Mouse (Mus musculus) thymus, postnatal 14 days (tissue): Measurements from ENCODE around the gene Rheb.
"Not testable (repeated sequence)": the region's sequence is repeated elsewhere in the genome, so short reads cannot be mapped to it uniquely, and the experiment has no call there.

Source experiments
- DNase-seq: peaks from one replicate; pipeline ENCODE4 v3.0.0; 2021

Rheb gene

DNA sequence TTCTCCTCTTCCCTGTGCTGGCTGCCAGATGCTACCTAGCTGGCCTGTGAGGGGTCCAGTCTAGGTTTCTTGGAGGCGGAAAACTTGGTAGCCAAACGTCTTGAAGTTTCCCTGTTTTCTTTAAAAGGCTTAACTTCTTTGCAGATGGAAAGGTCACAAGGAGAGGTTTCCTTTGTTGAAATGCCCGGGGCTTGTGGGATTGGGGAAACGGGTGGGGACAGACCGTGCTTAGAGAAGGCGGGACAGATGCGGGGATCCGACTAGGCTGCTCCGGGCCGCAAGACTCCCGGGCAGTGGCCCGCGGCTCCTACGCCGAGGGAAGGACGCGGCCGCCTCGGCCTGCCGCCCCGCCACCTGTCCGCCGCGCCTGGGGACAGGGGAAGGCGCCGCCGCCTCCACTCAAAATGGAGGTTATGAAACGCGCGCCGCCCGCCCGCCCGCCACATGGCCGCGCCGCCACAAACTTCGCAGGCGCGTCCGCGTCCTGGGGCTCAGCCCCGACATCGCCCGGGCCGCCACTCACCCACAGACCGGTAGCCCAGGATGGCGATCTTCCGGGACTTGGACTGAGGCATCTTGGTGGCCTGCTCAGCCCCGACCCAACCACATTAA, 656 bp downstream of the Rheb start:
- no peak for DNase-seq

DNA sequence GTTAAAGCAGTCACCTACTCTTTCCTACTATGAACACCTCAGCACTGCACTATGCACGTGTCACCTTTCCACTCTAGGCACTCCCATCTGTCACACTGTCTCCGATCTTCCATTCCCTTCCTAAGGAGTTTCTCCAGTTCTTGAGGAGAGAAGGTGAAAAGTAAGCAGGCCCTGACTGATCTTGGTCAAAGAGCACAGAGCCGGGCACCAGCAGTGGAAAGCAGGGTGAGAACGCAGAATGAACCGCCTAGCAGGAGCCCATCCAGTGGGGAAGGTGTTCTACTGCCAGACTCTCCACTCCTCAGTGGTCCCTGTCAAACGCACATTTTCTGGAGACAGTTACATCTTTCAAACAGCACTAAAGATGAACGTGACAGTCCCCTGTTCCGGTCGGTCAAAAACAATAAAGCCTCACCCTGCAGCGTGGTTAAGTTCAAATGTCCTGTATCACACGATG, 1.4 kb downstream of the Rheb start:
- no peak for DNase-seq

DNA sequence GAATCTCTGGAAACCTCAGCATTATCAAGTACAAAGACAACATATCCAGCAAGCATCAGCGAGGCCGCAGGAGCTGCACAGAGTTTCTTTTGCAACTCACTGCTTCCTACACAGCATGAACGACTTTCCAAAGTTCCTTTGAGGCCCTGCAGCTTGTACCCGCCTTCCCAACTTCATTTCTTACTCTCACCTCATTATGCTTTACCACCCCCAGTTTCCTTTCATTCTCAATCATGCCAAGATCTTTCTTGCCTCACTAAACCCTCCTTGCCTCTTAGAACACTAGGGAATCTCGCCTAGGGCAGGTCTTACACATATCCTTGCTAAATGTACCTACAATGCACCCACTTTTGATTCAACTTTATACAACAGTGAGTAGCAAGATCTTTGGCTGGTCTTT, 7.9 kb downstream of the Rheb start:
- no peak for DNase-seq

DNA sequence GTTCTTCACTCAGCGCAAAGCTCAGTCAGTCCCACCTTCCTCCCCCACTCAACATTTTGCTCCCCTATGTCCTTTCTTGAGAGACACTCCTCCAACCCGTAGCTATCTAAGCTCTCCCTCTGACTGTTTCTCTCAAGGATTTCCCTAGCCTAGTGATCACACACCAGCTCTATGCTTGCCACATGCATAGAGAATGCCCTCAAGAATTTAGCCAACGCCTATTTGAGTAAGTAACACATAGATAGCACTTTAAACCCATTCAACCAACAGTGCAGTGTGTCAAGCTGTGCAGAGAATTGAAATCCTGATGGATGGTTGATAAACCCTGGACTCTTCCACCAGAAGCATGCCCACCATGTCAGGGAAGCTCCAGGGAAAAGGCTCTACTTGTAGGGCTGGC, 10.5 kb downstream of the Rheb start:
- DNase-seq = no peak

DNA sequence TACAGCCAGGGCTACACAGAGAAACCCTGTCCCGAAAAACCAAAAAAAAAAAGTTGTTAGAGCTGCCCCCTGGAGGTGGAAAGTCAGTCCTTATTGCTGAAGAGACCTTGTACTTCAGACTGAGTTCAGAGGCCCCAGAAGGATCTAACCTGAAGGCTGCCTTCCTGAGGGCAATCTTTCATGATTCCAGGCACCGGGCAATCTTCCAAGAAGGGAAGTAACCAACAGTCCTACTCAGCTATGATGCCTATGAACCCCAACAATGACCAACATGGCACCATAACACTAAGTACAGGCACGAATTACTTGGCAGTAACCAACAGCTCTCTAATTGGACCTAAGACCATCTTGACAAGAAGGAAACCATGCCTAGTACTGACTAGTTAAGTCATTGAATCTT, 14.0 kb downstream of the Rheb start:
- no peak for DNase-seq

DNA sequence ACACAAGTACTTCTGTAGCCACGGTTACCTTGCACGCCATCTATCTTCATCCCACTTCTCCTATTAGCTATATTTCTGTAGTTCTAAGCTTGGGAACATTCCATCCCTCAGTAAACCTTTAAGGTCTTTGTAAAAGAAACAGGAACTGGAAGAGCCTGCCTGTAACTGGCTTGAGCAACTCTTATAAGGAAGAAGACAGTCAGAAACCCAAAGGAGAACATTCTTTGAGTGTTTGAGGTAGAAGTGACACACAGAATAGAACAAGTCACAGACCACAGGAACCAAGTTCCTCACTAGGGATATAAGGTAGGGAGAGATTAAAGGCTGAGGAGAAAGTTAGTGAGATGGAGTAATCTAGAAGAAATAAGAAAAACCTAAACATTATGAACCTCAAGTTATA, 15.3 kb downstream of the Rheb start:
- DNase-seq = no peak

DNA sequence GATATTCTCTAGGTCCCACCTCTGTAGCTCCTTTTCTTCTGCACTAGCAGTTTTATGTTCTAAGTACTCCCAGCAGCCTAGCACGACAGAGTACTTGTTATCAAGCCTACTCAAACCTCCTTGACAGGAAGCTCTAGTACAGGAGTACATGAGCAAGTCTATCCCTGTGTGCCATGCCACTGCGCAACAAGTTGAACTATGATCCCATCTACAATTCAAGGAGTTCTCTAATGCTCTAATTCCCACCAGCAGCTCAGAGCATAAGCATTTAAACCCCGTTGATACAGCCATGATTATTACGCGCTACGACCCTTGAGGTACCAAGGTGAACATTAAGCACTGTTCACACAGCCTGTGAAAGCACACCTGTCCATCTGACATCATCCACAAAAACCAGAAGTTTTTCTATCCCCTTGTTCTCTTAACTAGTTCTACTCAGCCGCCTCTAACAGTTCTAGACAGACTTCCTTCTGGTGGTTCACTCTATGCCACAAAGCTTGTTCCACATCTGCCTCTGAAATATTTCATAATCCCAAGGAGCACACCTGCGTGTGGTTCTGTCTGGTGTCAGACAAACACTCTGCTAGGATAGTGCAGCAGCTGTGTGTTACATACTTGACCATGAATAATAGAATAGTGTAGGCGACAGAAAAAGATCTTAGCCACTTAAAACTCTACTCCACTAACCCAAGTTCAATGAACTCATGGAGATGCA, 16.2 kb downstream of the Rheb start:
- DNase-seq = peak; percentile 24

DNA sequence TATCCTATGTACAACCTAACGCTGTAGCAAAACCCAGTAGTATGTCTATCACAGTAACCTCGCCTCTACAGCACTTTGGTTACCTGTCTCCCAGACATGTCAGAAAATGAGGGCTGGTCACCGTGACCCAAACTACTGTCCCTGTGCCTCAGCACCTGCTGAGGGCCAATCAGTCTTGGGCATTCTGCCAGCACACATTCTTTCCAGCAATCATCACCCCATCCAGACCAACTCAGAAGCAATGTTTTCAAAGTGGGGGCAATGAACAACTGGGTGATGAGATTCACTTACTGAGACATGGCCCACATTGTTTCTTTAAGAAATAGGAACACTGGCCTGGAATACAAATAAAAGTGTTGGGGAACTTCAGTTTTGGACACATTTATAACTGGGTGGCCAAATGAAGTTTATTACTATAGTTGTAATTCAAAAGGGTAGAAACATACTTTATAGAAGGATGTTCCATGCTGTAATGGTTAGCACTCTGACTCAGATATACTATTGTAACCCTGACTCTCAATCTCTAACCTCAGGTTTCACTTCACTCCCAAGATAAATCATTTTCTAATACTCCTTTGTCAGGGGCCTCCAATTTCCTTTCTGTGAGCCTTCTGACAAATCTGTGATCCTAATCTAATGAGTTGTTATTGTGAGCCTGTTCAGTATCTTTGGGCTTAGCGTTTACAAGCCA, 16.9 kb downstream of the Rheb start:
- DNase-seq = no peak

DNA sequence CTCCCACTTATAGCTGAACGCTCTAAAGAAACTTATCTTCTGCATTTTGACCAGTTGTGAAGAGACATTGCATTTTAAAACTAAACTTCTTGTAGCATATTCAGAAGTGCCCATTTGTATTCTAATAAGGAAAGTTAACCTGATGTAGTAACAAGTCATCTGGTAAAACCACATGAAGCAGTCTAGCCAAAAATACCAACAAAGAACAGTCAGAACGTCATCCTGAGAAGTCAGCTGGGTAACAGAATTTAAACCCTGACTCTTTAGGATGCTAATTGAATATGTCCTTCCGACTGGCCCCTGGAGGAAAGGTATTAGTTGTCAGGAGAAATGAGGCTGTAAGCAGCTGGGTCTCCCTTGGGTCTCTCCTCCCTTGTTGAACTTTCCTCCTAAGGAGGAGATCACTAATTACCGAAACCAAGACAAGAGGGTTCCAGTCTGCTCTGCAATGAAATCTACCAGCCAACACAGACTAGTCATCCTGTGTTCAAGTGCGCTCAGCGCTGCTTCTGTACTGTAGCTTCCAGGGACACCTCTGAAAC, 18.5 kb downstream of the Rheb start:
- no peak for DNase-seq

DNA sequence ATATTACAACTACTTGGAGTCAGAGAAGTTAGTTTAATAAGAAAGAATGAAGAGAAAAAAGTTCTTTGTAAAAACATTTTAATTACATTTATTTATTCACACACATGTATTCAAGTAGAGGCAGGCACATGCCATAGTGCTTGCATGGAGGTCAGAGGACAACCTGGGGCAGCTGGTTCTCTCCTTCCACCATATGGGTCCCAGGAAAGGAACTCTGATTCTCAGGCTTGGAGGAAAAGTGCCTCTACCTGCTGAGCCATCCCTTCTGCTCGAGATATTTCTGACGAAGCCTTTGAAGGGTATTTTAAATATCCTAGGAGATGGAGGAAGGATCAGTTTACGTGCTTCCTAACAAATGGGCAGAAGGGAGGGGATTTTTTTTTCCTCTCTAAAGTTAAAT, 19.6 kb downstream of the Rheb start:
- no peak for DNase-seq

DNA sequence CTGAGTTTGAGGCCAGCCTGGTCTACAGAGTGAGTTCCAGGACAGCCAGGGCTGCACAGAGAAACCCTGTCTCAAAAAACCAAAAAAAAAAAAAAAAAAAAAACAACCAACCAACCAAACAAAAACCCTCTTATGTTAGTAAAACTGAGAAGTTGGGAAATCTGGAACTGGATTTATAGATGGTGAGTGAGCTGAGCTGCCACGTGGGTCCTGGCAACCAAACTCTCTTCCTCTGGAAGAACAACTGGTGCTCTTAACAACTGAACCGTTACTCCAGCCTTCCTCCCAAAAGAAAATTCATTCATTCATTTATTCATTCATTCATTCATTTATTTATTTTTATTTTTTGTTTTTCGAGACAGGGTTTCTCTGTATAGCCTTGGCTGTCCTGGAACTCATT, 20.2 kb downstream of the Rheb start:
- DNase-seq = not testable (repeated sequence)

DNA sequence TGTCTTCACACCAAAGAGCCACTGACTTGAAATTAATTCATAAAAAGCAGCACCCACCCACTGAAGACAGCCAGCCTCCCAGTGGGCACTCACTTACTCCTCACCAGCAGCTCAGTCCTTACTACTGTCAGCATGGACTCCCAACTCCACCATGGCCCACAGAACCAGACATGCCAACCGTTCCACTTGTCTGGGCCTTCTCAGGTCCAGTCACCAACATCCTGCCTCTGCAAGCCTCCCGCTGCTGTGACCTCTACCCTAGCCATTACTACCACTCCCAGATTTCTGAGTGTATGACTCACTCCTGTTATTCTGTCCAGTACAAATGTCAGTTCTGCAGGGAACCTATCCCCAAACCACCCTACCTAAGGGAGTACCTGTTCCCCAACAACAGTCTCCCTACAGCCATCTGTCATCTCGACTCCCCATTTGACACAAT, 21.0 kb downstream of the Rheb start:
- no peak for DNase-seq

DNA sequence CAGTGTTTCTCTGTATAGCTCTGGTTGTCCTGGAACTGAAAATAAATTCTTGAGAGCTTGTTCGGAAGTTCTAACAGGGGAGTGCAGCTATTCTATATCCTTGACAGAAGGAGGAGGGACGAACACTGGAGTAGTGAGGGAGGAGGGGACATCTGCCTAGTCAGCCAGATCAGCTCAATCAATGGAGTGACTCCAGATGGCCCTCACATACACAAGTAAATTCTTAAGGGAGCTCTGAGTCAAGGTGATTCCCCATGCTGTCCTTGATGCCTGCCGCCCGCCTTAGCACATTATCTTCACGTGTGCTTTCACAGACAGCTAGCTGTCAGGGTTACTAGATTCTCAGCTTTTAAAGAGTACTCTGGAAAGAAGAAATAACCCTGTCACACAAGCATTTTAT, 21.8 kb downstream of the Rheb start:
- no peak for DNase-seq

DNA sequence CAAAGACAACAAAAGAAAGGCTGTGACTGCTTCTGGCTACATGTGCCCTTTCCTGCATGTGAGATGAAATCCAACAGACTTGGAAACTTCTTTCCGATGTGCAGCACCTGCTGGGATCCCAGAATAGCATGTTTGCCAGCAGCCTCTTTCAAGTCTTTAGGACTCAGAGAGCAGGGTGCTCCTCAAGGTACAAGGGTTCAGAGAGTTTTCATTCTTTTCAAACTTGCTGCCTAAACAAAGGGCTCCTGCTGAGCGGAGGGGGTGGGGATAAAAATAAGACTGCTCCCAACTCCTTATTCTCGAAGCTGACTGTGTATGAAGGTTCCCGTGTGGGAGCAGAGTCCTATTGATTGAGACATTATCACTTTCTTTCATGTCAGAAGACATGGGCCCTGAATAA, 25.2 kb downstream of the Rheb start:
- DNase-seq = no peak

DNA sequence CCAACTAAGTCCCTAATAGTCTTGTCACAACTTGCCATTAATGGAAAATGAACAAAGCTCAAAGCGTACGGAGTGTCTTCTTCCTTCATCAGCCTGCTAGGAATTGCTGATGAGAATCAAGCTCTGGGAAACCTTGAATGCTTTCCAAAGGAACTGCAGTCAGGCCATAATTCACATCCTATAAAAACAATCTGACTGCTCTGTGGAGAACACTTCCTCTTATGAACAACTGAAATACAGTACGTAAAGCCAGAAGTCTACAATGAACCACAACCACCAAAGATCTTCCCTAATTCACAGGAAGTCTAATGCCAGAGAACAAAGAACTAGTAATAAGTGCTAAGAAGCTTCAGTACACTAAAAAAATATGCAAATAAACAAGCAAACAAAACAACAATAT, 28.5 kb downstream of the Rheb start:
- DNase-seq = no peak

DNA sequence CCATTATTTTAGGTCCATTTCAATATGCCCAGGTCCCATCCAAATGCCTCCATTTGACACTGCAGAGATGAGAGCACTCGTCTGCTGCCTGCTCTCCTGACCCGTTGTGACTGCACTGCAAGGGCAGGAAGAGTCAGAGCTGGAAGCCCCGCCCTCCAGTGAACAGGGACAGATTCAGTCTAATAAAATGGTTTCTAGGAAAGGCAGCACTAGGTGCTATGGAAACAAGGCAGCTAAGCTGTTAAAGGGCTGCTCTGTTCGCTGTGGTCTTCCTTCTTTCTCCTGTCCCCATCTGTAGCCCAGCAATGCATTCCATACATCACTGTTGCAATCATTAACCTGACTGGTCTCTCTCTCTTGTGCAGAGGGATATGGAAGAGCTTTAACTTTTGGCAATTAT, 29.4 kb downstream of the Rheb start:
- no peak for DNase-seq

DNA sequence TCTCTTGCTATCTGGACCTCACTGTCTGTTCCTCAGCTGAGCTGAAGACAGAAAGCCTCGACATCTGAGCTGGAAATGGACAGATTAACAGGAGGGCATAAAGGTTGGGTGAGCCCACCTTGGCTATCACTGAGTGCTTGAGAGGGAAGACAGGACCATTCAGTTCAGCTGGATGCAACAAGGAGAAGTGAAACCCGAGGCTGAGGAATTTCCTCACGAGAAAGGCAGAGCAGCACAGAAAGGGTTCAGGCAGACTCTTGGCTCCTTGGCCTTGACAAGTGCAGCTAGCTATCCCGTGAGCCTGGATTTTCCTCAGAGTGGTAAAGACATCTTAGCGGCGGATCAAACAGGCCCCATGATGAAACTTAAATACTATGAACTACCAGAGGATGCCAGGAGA, 37.2 kb downstream of the Rheb start:
- no peak for DNase-seq

DNA sequence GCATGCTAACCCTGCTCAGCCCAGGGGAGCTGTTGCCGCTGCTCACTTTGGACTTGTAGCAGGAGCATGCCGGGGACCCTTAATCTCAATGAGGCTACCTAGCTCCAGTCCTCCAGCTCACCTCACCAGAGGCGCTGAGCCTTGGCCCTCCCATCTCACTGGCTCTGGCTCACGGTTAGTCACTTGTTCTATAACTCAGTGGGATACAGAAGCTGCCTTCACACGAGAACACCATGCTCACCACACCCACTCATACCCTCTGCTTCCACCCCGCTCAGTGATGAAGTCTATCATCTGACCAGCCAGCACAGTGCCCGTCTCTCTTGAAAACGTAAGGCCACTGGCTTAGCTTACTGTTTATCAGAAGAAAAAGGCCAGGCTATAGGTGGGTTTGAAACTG, 37.8 kb downstream of the Rheb start:
- no peak for DNase-seq

DNA sequence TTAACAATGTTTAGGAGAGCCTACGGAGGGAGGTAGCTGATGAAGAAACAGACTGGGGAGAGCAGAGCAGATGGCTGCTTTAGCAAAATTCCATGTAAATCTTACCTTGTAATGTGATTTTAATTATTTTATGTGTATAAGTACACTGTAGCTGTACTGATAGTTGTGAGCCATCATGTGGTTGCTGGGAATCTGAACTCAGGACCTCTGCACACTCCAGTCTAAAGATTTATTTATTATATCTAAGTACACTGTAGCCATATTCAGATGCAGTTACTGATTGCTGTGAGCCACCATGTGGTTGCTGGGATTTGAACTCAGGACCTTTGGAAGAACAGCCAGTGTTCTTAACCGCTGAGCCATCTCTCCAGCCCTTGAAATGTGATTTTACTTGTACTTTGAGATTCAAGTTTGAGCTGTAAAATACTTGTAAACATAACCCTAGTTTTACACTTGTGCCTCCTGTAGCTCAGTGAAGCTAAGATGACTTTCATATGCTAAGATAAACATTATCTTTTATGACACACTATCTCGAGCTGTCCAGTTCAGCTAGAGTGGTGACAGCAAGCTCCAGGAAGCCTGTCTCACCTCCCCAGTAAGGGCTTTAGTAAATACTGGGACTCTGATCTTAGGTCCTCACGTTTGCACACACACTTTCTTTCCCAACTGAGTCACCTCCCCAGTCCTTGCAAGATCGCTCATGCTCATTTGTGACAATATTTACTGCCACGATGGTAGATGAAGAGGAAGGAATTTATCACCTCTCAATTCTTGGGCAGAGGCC, 40.4 kb downstream of the Rheb start:
- DNase-seq = no peak

DNA sequence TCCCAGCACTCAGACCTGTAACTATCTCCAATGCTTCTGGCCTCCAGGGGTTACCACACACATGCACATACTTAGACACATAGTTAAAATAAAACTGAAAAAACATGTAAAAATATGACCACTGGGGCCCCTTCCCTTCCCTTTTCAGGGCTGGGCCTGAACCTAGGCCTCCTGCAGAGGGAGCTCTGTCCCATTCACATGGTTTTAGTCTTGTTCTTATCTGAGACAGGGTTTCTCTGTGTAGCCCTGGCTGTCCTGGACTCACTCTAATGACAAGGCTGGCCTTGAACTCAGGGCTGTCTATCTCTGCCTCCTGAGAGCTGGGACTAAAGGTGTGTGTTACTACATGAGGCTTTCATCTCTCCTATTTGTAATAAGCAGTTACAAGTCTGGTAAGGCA, 42.0 kb downstream of the Rheb start:
- peak; percentile 31 for DNase-seq

DNA sequence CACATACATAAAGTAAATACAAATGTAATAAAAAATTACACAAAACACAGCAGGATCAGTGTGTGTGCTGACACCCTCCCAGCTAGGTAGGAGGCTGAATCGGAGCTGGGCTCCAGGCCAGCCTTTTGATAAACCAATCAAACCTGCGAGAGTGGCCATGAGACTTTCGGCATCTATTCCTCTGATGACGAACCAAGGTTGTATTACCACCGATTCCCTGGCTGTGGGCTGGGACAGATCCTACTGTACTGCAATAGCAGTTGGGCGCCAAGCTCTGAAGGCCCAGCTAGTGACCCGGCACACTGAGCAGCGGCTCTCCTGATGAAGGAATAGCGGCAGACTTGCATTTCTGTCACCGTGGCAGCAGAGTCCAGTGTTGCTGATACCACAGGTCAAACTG, 43.8 kb downstream of the Rheb start:
- no peak for DNase-seq

DNA sequence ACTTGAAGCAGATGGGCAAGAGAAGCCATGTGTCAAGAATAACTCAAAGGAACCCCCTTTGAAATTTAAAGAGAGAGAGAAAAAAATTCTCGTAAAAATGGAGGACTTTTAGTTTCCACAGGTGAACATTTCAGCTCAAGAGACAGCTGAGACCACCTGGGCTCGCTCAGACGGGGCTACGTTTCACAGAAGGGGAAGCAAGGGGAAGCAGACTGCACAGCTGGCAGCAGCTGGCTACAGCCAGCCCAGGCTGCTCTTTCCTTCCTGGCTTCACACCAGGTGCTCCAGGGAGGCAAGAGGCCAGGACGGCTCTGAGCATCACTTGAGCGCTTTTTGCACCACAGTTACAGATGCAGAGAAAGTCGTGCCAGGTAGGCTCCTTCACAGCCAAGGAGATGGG, 44.6 kb downstream of the Rheb start:
- no peak for DNase-seq

DNA sequence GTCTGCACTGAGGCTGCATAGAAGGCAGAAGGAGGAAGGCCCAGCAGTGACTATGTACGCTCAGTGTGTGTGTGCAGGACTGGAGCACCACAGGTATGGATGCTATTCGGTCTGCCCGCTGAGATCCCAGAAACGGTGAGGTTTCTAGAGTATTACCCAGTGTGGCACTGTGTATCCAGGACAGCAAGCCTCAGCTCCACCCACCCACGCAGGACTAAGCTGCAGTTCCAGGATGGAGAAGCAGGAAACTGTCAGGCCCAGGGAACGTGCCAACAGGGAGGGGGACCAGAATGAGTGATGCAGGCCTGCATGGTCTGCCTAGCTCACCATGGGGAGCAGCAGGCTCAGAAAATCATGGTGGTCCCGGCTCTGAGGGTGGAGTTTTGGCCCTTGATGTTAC, 49.5 kb downstream of the Rheb start:
- DNase-seq = no peak
